Mouse (Mus musculus) ES-E14 (cell line): Measurements from ENCODE around the gene Paqr7.

Source experiments
- CHD2 ChIP-seq: IDR thresholded peaks from 2 replicates; pipeline ENCODE4 v1.6.1; 2014; ENCODE audit warnings: mild to moderate bottlenecking, low read depth, low read length, inconsistent platforms
- HCFC1 ChIP-seq: IDR thresholded peaks from 2 replicates; pipeline ENCODE4 v1.6.1; 2012; ENCODE audit warnings: low read length, inconsistent platforms, borderline replicate concordance; ENCODE audit not compliant: insufficient read depth
- ZC3H11A ChIP-seq: IDR thresholded peaks from 2 replicates; pipeline ENCODE4 v1.6.1; 2012; ENCODE audit warnings: low read depth, mild to moderate bottlenecking, inconsistent platforms, low read length, borderline replicate concordance
- ZNF384 ChIP-seq: IDR thresholded peaks from 2 replicates; pipeline ENCODE4 v1.6.1; 2012; ENCODE audit warnings: low read depth, low read length, inconsistent platforms

GRCm38 (mm10) chr4:134548169-134548938 is 51.9 kb downstream of the Paqr7 start:
- TF ChIP-seq ZNF384, result no peak
- no peak for TF ChIP-seq HCFC1
- TF ChIP-seq CHD2, result no peak
- TF ChIP-seq ZC3H11A, result no peak
